Mouse (Mus musculus): ENCODE results near the gene Ctbp2. TPM values are rescaled to one million over a fixed set of nuclear protein-coding genes. Genes with fewer than 3 reads are reported as not detected.

Ctbp2 gene
- 15.2 and 23.9 TPM in 2 replicates for total RNA-seq (2014; fragmentation: Nextera tagmentation)
- 22.0 and 44.7 TPM in 2 replicates for total RNA-seq (2017)

DNA sequence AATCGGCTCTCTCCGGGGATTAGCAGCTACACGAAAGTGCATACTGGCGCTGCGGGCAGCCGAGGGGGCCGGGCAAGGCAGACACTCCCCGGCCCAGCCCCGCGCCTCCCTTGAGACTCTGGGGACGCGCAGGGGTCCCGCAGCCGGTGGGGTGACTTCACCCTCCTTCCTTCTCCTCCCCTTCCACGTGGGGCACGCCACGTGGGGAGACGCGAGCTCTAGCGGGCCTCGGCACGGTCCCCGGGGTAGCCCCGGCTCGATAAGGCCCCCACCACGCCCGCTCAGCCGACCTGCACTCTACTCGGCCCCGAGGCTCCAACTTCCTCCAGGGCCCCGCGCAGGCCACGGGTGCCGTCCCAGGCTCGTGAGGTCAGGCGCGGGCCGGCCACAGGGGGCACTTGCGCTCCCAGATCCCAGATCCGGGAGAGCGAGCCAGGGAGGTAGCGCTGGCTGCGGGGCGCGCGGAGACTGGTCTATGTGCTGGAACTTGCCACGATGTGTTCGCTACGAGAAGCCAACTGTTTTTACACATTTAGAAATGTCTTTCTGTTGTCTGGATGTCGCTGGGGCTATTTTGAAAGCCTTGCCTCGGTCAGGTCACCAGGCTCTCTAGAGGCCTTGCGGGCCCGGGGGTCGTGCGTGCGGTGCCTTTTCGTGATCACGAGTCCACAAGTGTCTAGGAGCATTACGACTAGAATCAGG lies at the start of gene Ctbp2:
Gene Ctbp2, minus strand, starts transcription at position 356 of the 702 bp plus-strand sequence.
- ATAC-seq (replicated peaks; ENCODE audit: low FRiP score, low TSS enrichment, poor library complexity, severe bottlenecking): peak; percentile 86

DNA sequence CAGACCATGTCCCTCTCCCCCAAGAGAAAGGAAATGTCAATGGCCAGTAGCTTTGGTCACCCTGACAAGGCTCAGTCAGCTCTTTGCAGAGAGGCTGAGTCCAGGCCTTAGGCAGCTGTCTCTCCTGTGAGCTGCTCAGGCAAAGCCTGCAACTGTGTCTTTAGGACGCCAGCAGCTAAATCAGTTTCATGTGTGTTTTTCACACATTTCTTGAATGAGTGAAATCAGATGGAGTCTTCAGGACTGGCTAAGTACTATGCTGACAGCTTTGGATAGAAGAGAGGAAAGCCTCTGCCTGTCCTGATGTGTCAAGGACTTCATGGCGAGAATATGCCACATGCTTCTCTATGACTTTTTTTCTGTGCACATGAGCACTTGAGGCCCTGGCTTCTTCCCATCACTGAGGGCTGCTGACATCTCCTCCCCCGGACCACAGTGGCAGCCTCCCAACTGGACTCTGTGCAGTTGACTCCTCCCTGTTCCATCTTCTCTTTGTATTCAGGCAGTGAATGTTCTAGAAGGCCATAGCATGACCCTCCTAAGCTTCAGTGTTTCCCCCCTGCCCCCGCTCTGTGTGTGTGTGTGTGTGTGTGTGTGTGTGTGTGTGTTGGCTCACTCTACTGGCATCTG lies 47.4 kb upstream of the Ctbp2 start:
- ATAC-seq (replicated peaks; ENCODE audit: low FRiP score, low TSS enrichment, poor library complexity, severe bottlenecking): no peak

DNA sequence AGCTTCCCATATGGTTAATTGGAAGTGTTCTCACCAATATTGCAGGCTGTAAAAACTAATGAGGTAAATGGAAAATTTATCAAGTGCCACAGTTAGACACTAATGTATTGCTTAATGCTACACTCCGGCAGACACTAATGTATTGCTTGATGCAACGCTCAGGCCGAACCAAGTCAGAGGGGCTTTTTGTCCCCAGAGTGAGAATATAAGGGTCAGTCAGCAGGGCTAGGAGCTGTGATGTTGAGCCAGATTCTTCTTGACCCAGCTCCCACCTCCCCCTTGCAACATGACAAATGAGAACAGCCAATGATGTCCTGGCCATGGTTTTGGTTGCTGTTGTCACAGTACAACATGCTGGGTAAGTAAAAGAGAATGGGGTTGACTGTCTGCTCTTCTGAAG lies 44.8 kb upstream of the Ctbp2 start:
- ATAC-seq (replicated peaks; ENCODE audit: low FRiP score, low TSS enrichment, poor library complexity, severe bottlenecking): no peak

DNA sequence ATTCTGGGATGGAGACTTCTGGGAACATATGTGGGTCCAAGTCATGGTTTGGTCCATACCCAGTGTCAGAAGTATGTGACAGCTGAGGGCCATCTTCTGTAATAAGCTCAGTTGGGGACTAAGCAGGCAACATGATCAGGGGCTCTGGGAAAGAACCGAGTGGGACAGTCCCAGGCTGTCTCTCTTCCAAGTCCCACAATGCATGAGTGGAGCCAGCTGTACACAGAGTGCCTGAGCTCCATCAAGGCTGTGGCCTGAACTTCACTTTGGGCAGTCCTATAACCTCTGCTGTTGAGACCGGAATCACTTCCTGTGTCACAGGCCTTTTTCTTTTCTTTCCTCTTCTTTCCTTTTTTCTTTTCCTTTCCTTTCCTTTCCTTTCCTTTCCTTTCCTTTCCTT lies 43.7 kb upstream of the Ctbp2 start:
- no peak for ATAC-seq (replicated peaks; ENCODE audit: low FRiP score, low TSS enrichment, poor library complexity, severe bottlenecking)

DNA sequence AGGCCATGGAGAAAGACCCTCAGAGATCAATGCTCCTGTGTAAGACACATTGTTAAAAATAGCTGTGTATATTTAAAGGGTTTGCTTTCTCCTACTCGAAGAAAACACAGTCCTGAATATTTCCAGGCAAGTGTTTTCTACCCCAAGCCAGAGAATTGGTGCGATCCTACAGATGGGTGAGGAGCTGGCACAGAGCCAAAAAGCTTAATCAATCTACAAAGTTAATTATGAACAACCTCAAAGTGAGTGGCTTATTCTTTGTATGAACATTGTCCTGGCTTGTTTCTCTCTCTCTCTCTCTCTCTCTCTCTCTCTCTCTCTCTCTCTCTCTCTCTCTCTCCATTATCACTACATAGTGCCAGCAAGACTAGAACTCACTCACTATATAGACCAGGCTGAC lies 40.6 kb upstream of the Ctbp2 start:
- ATAC-seq (replicated peaks; ENCODE audit: low FRiP score, low TSS enrichment, poor library complexity, severe bottlenecking): no peak

DNA sequence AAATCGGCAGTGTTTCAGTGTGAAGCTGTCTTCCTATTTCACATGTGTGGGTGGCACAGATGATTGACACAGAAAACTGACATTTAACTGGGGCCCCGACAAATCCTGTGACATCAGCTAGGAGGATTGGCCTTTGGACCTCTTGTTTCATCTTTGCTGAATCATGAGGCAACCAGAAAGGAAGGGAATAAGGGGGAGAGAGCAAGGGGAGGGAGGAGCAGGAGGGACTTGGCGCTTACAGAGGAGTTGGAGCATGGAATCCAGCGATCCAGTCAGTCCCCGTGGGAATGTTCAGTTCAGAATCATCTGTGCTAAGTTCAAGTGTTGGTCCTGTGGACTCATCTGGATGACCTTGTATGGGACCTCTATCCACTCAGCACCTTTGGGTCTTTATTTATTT lies 38.9 kb upstream of the Ctbp2 start:
- ATAC-seq (replicated peaks; ENCODE audit: low FRiP score, low TSS enrichment, poor library complexity, severe bottlenecking): no peak

DNA sequence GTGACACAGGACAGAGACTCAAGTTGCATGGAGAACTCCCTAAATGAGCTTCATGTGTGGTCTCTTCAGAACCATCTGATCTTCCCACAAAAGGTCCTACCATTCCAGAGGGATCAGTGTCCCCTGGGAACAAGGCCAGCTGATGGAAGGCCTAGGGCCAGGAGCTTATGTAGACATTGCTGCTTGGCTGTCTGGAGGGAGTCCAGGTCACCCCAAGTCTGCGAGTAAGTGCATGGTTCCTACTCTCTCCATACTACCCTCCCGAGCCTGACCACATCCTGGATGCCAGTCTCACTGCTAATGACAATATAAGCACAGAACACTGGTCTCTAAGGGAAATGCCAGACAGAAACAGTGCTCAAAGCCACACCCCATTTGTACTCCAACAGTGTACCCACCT lies 38.0 kb upstream of the Ctbp2 start:
- ATAC-seq (replicated peaks; ENCODE audit: low FRiP score, low TSS enrichment, poor library complexity, severe bottlenecking): no peak

DNA sequence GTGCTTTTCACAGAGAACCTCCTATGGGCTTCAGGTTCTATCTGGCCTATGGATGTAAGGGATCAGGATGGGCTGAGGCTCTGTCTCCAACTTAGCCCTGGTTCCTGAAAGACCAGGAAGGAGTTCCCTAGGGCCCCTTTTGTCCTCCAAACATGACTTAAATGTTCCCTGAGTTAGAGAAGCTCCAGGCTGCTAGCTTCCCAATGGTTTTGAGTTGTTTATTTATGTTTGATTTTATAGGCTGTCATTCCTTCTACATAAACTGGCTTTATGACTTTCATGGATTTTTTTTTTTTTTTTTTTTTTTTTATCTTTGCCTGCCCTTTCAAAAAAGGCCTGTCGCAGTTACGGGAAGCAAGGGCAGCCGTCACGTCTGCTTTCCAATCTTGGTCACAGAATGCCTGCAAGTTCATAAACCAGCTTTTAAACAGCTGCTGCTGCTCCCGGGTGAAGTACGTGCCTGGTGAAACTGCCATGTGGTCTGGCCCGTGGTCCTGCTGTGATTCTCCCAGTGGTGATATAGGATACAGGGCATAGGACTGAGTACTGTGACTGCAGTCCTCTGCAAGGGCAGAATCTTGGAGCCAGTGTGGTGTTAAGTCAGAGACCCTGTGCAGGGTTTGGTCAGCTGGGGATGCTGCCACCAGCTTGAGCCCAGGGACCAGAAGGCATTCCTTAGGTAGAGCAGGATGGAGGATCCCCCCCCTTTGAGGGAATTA lies 37.4 kb upstream of the Ctbp2 start:
- ATAC-seq (replicated peaks; ENCODE audit: low FRiP score, low TSS enrichment, poor library complexity, severe bottlenecking): no peak

DNA sequence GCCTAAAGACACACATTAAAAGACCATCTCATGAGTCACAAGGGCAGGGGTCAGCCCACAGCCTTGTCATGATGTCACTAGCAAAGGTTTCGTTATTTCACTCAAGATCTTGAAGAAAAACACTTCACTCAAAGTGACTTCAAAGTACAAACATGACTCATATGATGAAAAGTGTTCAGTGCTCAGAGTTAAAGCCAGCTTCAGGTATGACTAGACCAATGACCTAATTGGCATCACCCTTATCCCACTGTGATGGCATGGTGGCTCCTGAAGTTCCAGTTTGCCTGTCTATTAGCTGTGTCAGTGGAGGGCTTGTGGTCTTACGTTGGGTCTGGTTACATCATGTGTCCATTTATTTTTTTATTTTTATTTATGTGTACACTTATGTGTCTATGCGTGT lies 35.4 kb upstream of the Ctbp2 start:
- ATAC-seq (replicated peaks; ENCODE audit: low FRiP score, low TSS enrichment, poor library complexity, severe bottlenecking): no peak

DNA sequence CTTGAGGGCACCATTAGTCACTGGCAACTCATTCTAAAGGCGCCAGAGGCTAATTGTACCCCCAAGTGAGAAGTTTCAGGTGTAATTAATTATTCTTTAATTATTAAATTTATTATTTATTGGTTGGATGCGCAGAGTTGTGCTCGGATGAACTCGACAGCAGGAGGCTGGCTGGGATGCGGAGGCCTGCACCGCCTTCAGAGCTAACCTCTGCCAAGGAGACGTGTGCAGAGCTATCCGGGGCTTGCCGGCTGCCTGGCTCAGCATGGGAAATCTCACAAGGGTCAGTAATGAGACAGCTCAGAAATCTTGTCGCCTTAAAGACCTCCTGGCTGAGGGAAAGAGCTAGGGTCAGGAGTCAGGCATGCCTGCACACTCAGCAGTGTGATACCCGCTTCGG lies 31.5 kb upstream of the Ctbp2 start:
- no peak for ATAC-seq (replicated peaks; ENCODE audit: low FRiP score, low TSS enrichment, poor library complexity, severe bottlenecking)

DNA sequence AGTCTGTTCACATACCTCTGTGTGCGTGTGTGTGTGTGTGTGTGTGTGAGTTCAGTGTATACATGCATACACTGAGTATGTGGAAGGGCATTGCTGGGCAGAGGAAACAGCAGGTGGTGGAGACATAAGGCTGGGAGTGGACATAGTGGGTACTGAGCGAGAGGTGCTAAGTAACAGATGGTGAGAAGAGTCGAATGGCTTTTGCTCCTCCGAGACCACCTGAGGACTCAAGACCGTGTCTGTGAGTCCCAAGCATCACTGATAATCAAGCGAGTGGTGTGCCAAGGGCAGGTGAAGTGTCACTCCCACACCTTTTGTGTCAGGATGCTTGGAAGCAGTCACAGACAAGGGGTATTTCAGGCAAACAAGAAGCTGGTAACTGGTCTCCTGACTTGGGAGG lies 30.7 kb upstream of the Ctbp2 start:
- no peak for ATAC-seq (replicated peaks; ENCODE audit: low FRiP score, low TSS enrichment, poor library complexity, severe bottlenecking)

DNA sequence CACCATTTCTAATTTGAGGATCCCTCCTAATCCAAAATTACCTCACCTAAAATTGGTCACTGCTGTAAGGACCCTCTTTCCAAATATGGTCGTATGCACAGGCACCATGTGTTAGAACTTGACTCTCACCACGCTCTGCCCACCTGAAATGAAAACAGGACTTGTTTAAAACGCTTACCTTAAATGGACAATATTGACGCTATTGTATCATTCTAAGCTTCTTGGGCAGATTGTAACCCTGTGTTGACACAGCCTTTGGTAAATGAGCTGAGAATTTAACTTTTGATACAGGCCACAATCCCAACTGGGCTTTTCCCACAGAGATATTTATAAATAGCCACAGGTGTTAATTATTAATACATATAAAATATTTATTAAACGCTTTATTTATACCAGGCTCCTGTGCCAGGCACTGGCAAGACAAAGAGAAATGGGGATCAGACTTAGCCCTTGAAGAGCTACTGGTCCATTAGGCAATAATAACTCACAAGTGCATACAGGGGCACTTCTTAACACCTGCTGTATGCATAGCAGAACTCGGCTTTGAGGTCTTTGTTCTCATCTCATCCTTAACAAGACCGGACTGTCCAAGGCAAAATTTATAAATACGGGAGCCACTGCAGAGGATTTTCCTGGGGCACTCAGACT lies 15.7 kb upstream of the Ctbp2 start:
- no peak for ATAC-seq (replicated peaks; ENCODE audit: low FRiP score, low TSS enrichment, poor library complexity, severe bottlenecking)

DNA sequence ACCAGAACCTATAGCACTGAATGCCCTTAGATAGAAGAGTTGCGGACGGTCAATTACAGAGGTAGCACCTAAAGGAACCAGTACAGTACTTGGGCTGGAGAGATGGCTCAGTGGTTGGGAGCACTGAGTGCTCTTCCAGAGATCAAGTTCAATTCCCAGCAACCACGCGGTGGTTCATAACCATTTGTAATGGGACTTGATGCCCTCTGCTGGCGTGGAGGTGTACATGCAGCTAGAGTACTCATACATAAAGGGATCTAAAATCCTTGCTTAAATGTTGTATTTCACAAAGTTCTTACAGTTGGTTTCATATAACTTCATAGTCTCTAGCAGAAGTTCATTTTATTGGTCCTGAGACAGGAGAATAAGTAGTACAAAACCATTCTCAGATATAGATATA lies 9.4 kb upstream of the Ctbp2 start:
- ATAC-seq (replicated peaks; ENCODE audit: low FRiP score, low TSS enrichment, poor library complexity, severe bottlenecking): peak; percentile 82

DNA sequence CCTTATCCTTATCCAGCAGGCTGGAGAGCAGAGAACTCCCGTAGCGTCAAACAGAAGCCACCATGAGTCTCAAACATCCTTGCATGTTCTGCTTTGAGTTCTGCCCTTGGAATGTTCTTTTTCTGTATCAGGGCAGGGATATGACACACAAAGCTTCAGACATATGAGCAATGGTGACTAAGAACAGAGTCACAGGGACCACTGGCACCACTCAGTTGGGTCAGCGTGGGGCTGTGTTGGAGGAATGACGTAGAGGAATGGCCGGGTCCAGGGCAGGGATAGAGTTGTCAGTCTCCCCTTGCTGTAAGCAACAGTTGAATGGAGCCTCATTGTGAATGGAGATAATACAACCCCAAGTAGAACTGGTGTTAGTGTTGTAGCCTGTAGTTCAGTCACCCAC lies 8.5 kb upstream of the Ctbp2 start:
- ATAC-seq (replicated peaks; ENCODE audit: low FRiP score, low TSS enrichment, poor library complexity, severe bottlenecking): no peak

DNA sequence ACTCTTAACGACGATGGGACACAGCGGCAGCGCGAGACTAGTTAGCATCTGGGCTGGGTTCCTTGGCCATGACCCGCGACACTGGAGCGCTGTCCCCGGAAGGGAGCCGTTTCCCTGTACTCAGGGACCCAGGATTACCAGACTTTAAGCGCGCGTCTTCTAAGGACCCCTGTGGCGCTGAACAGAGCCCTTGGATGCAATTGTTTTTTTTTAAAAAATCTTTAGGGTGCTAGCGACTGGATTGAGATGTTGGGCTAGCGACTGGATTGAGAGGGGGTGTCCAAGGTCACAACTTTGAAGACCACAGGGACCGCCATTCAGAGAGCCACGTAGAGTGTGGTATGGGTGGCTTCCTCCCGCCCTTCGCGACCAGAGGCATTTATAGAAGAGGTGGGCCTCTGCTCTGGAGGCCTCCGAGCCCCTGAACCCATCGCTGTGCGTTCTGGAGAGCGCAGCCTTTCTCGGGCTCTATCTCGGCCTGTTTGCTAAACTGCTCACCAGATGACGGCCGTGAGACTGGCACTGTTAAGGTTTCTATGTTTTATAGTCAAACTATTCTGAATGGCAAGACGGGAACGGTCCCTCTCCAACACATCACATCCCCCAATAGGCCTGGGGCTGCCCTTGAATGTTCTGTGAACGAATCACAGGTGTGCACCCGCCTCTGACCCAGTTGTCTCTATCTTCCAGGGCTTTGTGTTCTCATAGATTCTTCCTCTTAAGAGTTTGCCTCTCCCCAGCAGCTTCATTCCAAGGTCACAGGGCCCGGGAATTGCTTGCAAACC lies 739 bp upstream of the Ctbp2 start:
- ATAC-seq (replicated peaks; ENCODE audit: low FRiP score, low TSS enrichment, poor library complexity, severe bottlenecking): peak; percentile 15; the same call in 1 of the 2 replicates

DNA sequence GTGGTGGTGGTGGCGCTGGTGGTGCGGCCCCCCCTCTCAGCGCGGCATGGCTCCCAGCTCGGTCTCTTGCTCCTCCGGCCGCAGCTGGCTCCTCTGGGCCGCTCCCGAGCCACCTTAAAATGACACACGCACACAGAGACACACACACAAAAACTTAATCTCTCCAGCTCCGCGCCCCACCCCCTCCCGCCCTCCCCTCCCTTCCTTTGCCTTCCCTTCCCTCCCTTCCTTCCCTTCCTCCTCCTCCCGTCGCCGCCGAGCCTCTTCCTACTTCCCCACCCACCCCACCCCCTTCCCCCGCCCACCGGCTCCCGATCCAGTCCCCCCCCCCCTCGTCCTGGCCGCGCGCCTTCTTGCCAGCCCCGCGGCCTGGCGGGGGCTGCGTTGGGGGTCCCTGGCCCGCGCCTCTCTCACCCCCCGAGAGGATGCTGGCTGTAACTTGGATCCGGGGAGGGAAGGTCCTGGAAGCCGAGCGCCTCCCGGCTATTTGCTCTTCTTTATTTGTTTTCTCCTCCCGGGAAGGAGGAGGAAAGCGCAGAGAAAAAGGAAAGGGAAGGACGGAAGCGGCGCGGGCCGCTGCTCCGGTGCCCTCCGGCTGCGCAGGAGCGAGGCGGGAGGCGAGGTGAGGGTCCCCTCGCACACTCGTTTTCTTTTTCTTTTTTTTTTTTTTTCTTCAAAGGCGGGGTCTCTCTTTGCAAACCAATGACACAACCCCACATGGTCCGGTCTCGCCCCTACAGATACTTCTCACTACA lies 733 bp downstream of the Ctbp2 start, which contains the start of gene Fgfr2:
Gene Fgfr2, minus strand, starts transcription at position 107 of the 755 bp plus-strand sequence.
- ATAC-seq (replicated peaks; ENCODE audit: low FRiP score, low TSS enrichment, poor library complexity, severe bottlenecking): peak; percentile 30; the same call in 1 of the 2 replicates

DNA sequence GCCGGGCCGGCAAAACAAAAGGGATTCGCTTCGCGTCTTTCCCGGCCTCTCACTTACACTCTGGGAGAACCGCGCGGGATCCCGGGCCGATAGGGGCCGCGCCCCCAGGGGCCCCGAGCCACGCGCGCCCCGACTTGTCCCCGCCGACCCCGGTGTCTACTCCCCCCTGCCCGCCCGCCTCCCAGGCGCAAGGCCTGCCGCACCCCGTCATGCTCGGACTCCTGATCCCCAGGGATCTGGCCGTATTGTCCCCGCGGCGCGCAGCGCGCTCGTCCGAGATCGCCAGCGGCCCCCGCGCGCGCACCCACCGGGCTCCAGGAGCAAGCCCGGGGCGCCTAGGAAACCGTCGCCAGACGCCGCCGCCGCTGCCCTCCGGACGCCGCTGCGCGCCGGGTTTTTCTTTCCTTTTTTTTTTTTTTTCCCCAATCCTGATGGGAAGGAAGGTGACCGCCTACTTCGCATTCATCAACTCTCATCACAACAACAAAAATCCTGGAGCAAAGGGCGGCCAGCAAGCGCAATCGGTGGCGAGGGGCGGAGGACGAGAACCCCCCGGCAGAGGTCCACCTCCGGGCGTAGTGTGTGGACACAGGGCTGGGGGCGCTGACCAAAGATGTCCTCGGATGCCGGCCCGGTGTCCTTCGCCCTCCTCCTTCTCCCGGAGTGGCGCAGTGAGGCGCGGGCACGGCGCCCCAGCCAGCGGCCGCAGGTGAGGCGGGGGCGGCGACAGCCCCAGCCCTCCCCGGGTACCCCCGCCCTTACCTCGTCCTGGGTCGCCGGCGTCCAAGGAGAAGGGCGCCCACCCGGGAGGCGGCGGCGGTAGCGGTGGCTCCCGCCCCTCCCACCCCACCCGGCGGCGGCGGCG lies 1.5 kb downstream of the Ctbp2 start:
- no peak for ATAC-seq (replicated peaks; ENCODE audit: low FRiP score, low TSS enrichment, poor library complexity, severe bottlenecking)
